16 mouse cellular contexts compared by ENCODE assay signal in the genomic region with DNA sequence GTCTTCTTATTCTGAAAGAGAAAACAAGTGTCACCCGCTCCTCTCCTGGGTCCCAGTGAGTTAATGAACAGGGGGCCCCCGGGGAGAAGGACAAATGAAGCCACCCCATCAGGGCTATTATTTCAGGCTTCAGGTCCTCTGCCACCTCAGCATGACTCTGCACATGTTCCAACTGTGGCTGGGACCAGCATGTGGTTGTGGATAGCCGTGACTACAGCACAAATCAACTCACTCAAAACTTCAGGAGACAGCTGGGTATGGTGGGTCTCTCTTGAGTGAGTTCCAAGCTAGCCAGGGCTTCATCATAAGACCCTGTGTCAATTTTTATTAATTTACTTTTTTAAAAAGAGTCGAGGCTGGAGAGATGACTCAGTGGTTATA.
"Had no signal": no experiment of that assay in that cellular context is flagged by ENCODE, and none has a peak within 500 bp of the region (broad histone marks: within the 10 kb centered on the region; RNA-seq: fewer than 3 reads in every experiment).

No protein-coding gene starts in this region.

- DNase-seq: layer of hippocampus, adult 9-11 months; lung, embryonic 14.5 days; lung, postnatal 10 days; lung, postnatal 4 days; right cerebral cortex, adult 18-20 months; right cerebral cortex, postnatal 25 days; thymus, adult 2 months; thymus, postnatal 36 days had no signal

- H3K27me3 ChIP-seq: limb, embryonic 13.5 days; megakaryocyte, embryonic 14.5 days; midbrain, embryonic 13.5 days; neural tube, embryonic 15.5 days; stomach, embryonic 15.5 days had no signal

- ATAC-seq: inflammation-experienced regulatory T-cells, adult 6 months; midbrain, embryonic 13.5 days had no signal

- H3K4me1 ChIP-seq: midbrain, embryonic 13.5 days; stomach, embryonic 15.5 days had no signal

- H3K36me3 ChIP-seq: limb, embryonic 13.5 days; midbrain, embryonic 13.5 days; neural tube, embryonic 15.5 days; stomach, embryonic 15.5 days had no signal

- H3K9ac ChIP-seq: limb, embryonic 13.5 days; lung, embryonic 14.5 days; midbrain, embryonic 13.5 days; neural tube, embryonic 15.5 days; stomach, embryonic 15.5 days had no signal

- H3K4me2 ChIP-seq: limb, embryonic 13.5 days; liver, embryonic 11.5 days; lung, embryonic 14.5 days; midbrain, embryonic 13.5 days; neural tube, embryonic 15.5 days; stomach, embryonic 15.5 days had no signal

- H3K27ac ChIP-seq: limb, embryonic 13.5 days; midbrain, embryonic 13.5 days; neural tube, embryonic 15.5 days; stomach, embryonic 15.5 days had no signal

- H3K4me3 ChIP-seq: limb, embryonic 13.5 days; megakaryocyte, embryonic 14.5 days; midbrain, embryonic 13.5 days; myocyte; neural tube, embryonic 15.5 days; stomach, embryonic 15.5 days had no signal

- H3K9me3 ChIP-seq: limb, embryonic 13.5 days; megakaryocyte, embryonic 14.5 days; midbrain, embryonic 13.5 days; neural tube, embryonic 15.5 days; stomach, embryonic 15.5 days had no signal
